Mouse (Mus musculus) frontal cortex, adult (tissue): ENCODE measurements around the gene Cox8b.

ENCODE experiments used
- ATAC-seq: cut with Nextera tagmentation; 2 replicates; pipeline ENCODE4 v1.9.2; 2017; ENCODE audit warnings: mild to moderate bottlenecking, moderate library complexity, mixed read lengths; ENCODE audit not compliant: low TSS enrichment

The Cox8b gene

GRCm38 (mm10) chr7:140900220-140900619 lies at the start of gene Cox8b:
Gene Cox8b, minus strand, starts transcription at chr7:140900446.
- no peak for ATAC-seq

DNA sequence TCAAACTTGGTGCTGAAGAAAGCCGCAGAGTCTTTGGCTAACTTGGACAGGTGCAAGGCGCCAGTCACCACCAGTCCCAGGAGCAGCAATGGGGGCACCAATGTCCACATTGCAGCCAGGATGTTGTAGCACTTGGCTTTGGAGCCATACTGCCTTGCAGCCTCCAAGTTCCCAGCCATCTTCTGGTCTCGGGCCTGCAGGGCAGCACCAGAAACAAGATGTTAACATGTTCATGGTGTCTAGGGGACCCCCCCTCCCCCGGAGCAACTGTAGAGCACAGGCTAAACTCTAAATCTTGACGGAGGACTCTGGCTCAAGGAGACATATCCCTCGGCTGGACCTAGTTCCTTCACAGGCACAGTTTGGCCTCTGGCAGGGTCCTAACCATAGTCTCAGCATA lies 49.0 kb upstream of the Cox8b start:
- ATAC-seq: no peak

GRCm38 (mm10) chr7:140948161-140948560 lies 47.9 kb upstream of the Cox8b start:
- ATAC-seq: no peak

DNA sequence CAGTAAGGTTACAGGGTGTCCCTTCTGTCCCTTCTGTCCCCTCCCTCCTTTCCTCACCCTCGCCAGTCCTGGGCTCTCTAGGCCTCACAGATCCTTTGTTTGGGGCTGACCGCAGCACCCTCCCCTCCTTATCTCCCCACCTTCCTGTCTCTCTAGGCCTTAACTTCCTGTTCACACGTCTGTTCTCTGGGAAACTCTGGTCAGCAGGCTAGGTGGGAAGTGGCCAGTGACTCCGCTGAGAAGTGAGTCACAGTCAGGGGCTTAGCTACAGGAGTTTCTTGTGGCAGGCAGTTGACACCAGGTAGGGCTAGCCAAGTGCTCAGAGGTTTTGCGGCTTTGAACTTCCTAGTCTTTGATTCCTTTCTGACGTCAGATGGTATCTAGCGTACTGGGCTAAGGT lies 46.7 kb upstream of the Cox8b start:
- no peak for ATAC-seq

DNA sequence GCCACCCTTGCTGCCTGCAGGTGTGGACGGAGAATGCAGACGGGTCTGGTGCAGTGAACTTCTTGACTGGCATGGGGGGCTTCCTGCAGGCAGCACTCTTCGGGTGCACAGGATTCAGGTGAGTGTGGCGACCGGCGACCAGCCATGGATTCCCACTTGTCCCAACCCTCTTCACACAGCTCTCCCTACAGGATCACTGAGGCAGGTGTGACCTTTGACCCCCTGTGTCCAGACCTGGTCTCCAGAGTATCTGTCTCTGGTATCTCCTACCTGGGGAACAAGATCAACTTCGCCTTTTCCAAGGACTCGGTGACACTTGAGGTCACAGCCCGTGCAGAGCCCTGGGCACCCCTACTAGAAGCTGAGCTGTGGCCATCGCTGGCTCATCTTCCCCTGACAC lies 46.1 kb upstream of the Cox8b start:
- no peak for ATAC-seq

GRCm38 (mm10) chr7:140945247-140945646 lies 45.0 kb upstream of the Cox8b start:
- no peak for ATAC-seq

DNA sequence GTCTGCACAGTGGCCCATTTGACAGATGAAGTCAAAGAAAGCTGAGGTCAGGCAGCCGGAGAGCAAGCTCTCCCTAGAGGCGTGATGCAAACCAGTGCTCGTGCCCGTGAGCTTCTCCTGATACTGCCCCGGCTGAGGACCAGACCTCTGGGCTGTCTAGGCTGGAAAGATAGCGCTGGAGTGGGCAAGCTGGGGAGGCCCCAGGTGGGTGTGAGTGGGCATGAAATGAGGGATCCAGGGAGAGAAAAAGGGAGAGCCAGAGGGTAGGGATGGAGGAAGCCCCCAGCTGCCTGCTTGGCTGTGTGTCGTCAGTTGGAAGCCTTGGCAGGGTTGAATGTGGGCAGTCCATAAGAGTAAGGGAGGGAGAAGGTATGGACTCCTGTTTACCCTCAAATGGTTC lies 44.0 kb upstream of the Cox8b start:
- ATAC-seq: no peak

DNA sequence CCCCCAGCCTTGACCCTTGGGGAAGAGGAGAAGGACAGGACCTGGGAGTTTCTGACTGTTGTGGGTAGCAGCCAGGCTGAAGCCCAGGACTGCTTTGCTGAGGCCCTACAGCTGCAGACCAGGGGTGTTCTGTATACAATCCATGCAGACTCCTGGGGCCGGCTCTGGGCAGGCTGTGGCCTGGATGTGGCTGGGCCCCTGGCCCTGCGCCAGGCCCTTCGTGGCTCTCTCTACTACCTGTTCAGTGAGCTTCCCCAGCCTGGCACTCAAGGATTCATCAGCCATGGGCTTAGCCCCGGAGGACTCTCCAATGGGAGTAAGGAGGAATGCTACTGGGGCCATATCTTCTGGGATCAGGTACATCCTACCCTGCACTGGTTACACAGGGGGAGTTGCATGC lies 43.1 kb upstream of the Cox8b start:
- ATAC-seq: no peak

DNA sequence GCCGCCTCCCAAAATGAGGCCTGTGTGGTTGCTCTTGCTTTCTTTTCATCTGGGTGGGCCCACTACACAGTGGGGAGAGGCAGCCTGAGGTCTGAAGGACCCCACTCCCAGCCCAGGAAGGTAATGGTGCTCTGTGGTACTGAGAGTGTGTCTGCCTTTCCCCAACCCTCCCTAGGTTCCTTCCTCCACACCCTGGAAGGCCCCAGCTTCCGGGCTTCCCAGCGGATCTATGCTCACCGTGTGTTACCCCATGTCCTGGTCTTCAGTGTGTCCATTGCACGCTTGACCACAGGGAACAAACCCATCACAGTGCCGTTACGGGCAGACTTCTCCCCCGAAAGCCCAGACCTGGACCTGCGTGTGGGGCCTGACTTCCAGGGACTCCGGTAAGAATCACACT lies 42.6 kb upstream of the Cox8b start:
- ATAC-seq: no peak

DNA sequence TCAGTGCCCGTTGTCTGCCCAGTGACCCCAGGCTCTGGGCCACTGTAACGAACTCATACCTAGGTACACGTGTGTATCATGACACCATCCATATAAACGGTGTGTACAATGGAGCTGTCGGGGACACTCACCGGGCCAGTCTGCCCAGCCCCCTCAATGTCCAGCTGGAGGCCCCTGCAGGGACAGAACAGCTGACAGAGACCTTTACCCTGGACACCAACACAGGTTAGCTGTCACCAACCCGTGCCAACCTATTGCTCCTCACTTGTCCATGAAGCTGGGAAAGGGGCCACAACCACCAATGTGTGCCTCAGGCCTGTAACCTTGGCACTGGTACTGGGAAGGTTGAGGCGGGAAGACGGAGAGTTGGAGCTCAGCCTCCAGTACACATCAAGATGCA lies 42.1 kb upstream of the Cox8b start:
- ATAC-seq: no peak

DNA sequence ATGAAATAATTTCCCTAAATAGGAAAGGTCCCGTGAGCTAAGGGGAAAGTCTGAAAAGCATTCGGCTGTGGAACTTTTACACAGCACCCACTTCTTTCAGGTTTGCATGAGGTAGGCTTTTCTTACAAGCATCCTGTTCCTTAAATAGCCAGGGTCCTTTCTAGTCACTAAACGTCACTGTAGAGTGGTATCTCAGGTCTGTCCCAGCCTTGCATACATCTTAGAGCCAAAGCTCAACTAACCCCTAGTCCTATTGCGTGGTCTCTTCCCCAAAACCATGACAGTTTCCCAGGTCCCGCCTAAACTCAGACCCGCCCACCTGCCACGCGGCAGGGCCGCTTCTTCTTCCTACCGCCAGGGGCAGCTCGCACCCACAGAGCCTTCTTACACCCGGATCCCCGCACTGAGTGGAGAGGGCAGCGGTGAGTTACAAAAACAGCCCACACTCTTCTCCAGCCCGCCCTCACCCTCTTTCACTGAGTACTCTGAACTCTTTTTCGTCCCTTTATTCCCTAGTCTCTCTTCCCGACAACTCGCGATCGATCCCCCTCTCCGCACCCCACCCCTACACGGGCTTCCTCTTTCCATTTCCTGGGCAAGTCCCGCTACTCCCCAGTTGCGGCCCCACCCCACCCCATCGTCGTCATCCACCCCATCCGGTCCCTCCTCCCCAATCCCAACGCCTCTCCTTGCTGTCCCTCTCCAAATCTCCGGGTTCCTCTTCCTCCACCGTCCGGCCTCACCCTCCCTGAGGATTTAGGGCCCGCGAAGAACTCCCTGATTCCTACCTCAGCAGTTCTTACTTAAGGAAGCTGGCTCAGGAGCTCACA lies 41.2 kb upstream of the Cox8b start, which contains the start of gene Pgghg:
Gene Pgghg, plus strand, starts transcription at position 170 of the 830 bp plus-strand sequence.
- peak; percentile 88 for ATAC-seq

DNA sequence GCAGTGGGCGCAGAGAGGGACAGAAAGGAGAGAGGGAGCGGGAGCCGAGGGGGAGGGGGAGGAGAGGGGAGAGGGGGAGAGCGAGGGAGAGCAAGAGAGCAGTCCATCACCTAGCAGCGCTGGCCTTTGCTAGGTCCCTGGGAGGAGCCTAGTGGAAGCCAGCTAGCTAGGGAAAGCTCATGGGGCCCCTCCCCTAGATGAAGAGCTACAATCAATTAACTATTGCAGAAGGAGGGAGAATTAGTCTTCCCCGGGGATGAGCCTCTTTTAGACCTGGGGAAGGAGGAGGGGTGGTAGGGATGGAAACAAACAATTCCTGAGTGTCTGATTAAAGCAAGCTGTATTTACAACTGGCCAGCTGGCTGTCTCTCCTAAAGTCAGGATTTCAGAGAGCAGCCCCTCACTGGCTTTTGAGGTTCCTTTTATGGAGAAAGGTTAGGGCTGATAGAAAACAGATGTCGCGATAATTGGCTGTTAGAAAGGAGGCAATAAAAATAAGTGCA lies 39.5 kb upstream of the Cox8b start:
- no peak for ATAC-seq

GRCm38 (mm10) chr7:140938896-140939295 lies 38.6 kb upstream of the Cox8b start:
- ATAC-seq: no peak

GRCm38 (mm10) chr7:140938436-140938835 lies 38.2 kb upstream of the Cox8b start:
- no peak for ATAC-seq

- no peak for ATAC-seq
Observed at GRCm38 (mm10) chr7:140927181-140927580, 26.9 kb upstream of the Cox8b start.

DNA sequence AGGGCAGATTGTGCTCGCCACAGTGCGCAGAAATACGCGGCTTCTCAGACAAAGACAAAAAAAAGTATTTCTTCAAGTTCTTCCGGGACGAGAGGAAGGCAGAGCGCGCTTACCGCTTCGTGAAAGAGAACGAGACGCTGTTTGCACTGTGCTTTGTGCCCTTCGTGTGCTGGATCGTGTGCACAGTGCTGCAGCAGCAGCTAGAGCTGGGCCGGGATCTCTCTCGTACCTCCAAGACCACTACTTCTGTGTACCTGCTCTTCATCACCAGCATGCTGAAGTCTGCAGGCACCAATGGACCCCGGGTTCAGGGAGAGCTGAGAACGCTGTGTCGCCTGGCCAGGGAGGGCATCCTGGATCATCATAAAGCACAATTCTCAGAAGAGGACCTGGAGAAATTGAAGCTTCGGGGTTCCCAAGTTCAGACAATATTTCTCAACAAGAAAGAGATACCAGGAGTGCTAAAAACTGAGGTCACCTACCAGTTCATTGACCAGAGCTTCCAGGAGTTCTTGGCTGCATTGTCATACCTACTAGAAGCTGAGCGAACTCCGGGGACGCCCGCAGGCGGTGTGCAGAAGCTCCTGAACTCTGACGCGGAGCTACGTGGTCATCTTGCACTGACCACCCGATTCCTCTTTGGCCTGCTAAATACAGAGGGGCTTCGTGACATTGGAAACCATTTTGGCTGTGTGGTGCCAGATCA lies 23.0 kb upstream of the Cox8b start:
- peak; percentile 57; the same call in 1 of the 2 replicates for ATAC-seq

DNA sequence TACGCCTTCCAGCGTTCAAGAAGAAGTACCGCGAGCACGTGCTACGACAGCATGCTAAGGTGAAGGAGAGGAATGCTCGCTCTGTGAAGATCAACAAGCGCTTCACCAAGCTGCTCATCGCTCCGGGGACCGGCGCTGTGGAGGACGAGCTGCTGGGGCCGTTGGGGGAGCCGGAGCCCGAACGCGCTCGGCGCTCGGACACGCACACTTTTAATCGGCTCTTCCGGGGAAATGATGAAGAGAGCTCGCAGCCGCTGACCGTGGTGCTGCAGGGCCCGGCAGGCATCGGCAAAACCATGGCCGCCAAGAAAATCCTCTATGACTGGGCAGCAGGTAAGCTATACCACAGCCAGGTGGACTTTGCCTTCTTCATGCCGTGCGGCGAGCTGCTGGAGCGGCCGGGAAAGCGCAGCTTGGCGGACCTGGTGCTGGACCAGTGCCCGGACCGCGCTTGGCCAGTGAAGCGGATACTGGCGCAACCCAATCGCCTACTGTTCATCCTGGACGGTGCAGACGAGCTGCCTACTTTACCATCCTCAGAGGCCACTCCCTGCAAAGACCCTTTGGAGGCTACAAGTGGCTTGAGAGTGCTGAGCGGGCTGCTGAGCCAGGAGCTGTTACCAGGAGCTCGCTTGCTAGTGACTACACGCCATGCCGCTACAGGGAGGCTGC lies 22.3 kb upstream of the Cox8b start:
- ATAC-seq: peak; percentile 72; the same call in 1 of the 2 replicates

DNA sequence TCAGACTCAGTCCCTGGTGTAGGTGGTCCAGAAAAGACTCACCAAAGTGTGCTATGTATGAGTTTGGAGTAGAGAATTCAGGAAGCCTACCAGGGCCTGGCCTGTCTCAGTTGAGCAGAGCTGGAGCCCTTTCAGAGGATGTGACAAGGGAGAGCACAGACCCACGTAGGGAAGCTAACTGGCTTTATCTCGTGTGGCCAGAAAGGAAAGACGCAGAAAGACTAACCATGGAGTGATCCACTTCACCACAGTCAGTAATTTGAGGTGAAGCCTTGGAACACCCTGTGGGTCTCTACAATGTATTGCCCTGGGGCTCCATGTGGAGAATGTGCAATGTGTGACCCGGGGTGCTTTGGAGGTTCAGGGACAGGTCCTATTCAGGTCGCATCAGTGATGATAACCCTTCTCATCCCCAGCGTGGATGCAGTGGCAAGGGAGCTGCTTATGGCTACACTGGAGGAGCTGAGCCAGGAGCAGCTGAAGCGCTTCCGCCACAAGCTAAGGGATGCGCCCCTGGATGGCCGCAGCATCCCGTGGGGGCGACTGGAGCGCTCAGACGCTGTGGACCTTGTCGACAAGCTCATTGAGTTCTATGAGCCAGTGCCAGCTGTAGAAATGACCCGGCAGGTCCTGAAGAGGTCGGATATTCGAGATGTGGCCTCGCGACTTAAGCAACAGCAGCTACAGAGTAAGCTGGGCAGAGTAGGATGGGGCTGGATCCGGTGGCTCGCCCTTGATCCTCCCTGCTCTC lies 21.2 kb upstream of the Cox8b start:
- ATAC-seq: no peak

- no peak for ATAC-seq
Observed at GRCm38 (mm10) chr7:140920418-140921029, 20.3 kb upstream of the Cox8b start, which contains the start of gene Nlrp6. Gene Nlrp6, plus strand, starts transcription at chr7:140920902.

- ATAC-seq: no peak
Observed at GRCm38 (mm10) chr7:140919911-140920310, 19.7 kb upstream of the Cox8b start.

DNA sequence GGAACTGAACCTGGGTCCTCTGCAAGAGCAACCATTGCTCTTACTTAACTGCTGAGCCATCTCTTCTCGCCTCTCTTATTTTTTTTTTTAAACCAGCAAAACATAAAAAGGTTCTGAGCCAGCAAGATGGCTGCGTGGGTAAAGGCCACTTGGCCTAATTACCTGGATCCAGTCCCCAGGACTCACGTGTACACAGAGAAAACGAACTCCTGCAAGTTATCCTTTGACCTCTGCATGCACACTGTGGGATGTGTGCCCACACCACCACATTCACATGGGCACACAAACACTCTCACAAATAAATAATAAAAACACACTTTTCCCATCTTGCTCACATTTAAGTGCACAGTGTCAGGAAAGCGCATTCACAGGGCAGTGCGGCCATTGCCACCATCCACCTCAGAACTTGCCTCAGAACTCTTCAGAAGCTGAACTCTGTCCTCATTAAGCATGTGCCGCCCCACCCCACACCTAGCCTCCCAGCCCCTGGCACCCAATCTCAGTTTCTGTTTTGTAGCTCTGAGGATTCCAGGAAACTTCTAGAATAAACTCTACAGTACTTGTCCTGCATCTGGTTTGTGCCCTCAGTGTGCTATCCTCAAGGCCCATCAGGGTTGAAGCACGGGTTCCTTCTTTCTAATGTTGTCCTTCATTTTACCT lies 13.9 kb upstream of the Cox8b start:
- ATAC-seq: no peak
